Mouse (Mus musculus) embryonic facial prominence, embryonic 14.5 days (tissue): ENCODE measurements around the gene Atp8b3. TPM values are rescaled to one million over a fixed set of nuclear protein-coding genes. Genes with fewer than 3 reads are reported as not detected.

Experiments used
- ATAC-seq: fragments of 200-750 bp; cut with Nextera tagmentation; 2 replicates; pipeline ENCODE4 v1.8.0; 2017; ENCODE audit warnings: low read depth, moderate number of reproducible peaks, moderate TSS enrichment
- DNase-seq: peaks from one replicate; pipeline ENCODE4 v3.0.0-alpha.2; 2015; ENCODE audit warnings: low spot score
- H3K27ac ChIP-seq: fragments of 300-500 bp; sonication (generic); replicated peaks from 2 replicates; pipeline ENCODE4 v1.5.1; 2014; ENCODE audit warnings: low read depth, mild to moderate bottlenecking, low read length, moderate library complexity
- H3K27me3 ChIP-seq: fragments of 300-500 bp; sonication (generic); replicated peaks from 2 replicates; pipeline ENCODE4 v1.6.1; 2014; ENCODE audit warnings: low read length; ENCODE audit not compliant: control insufficient read depth, insufficient read depth
- H3K36me3 ChIP-seq: fragments of 300-500 bp; sonication (generic); 2 replicates; pipeline ENCODE4 v1.6.1; 2014; ENCODE audit warnings: low read length, mixed read lengths; ENCODE audit not compliant: control insufficient read depth, insufficient read depth
- H3K4me1 ChIP-seq: fragments of 300-500 bp; sonication (generic); 2 replicates; pipeline ENCODE4 v1.6.1; 2014; ENCODE audit warnings: antibody characterized with exemption, low read length; ENCODE audit not compliant: control insufficient read depth, insufficient read depth
- H3K4me2 ChIP-seq: fragments of 300-500 bp; sonication (generic); 2 replicates; pipeline ENCODE4 v1.6.1; 2014; ENCODE audit warnings: low read depth, mild to moderate bottlenecking, low read length, moderate library complexity, mixed read lengths
- H3K4me3 ChIP-seq: fragments of 300-500 bp; sonication (generic); 2 replicates; pipeline ENCODE4 v1.5.1; 2014; ENCODE audit warnings: low read depth, mild to moderate bottlenecking, low read length
- H3K9ac ChIP-seq: fragments of 300-500 bp; sonication (generic); 2 replicates; pipeline ENCODE4 v1.6.1; 2014; ENCODE audit warnings: low read depth, mild to moderate bottlenecking, low read length, moderate library complexity, mixed read lengths
- H3K9me3 ChIP-seq: fragments of 300-500 bp; sonication (generic); 2 replicates; pipeline ENCODE4 v1.6.1; 2016; ENCODE audit warnings: low read length; ENCODE audit not compliant: control insufficient read depth
- WGBS: fragments of 180-500 bp; shearing (Covaris S2); extraction: QIAGEN DNeasy Blood & Tissue Kit; methylation state at CpG from one replicate; pipeline ENCODE4 v1.1.7; 2014; 5-methylcytosine and 5-hydroxymethylcytosine counted together
- polyA plus RNA-seq: library from polyadenylated mRNA; unstranded; fragments of >200 nt; fragmentation: Nextera tagmentation; extraction: Ambion mirVana; gene quantifications from 2 replicates; pipeline ENCODE4 v1.2.1, GENCODE M21; 2014

Gene Atp8b3
- polyA plus RNA-seq, 1 experiment from 2014 or later: 0.13 TPM

GRCm38 (mm10) chr10:80519287-80519686, 19.6 kb downstream of the Atp8b3 start:
- ATAC-seq (no peak), DNase-seq (no peak)
- no peak overlapping the region for H3K9ac ChIP-seq
- H3K4me2 ChIP-seq: no peak overlapping the region
- no peaks in the 10 kb centered on the region for H3K9me3 ChIP-seq
- H3K36me3 ChIP-seq: no peaks in the 10 kb centered on the region
- no peaks in the 10 kb centered on the region for H3K4me1 ChIP-seq
- H3K4me3 ChIP-seq: no peak overlapping the region
- H3K27me3 ChIP-seq: peaks cover 13% of the 10 kb centered on the region
- 71% methylated on average over 2 of the region's 2 CpGs for WGBS
- H3K27ac ChIP-seq: no peak overlapping the region

DNA sequence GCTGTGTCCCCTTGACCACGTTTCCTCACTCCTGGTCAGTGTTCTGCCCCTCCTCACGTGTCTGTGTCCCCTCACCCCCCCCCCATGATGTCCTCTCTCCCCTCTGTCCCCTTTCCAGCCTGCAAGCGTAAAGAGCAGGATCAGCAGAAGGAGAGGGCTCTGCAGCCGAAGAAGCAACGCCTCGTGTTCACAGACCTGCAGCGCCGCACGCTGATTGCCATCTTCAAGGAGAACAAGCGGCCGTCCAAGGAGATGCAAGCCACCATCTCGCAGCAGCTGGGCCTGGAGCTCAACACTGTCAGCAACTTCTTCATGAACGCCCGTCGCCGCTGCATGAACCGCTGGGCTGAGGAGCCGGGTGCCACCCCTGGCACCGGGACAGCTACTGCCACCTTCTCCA, 25.2 kb downstream of the Atp8b3 start:
- Histone ChIP-seq H3K4me3 (no peak overlapping the region), H3K9me3 (no peaks in the 10 kb centered on the region), H3K4me2 (peak overlapping the region; percentile 32; the same call in 1 of the 2 replicates), H3K4me1 (no peaks in the 10 kb centered on the region), H3K27me3 (peaks cover 42% of the 10 kb centered on the region), H3K36me3 (no peaks in the 10 kb centered on the region), H3K9ac (peak overlapping the region; percentile 28), H3K27ac (no peak overlapping the region)
- no peak for DNase-seq
- 11% methylated on average over 19 of the region's 19 CpGs for WGBS
- ATAC-seq: no peak

DNA sequence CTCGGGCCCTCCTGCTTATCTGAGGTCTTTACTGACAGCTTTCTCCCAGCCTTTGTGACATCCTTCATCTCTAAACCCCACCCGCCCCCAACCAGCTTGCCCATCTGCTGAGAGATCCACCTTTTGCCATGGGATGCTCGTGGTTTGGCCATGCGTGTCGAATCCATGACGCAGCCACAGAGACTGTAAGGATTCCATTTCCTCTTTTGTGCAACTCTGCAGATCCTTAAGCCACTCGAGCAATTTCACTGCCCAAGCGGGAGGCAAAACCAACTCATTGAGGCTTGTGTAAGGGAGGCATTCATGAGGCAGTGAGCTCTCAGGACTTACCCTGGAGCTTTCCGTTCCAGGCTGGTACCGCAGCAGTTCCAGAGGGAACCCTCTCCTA, 28.7 kb downstream of the Atp8b3 start:
- H3K27ac ChIP-seq: no peak overlapping the region
- H3K4me3 ChIP-seq: no peak overlapping the region
- H3K9me3 ChIP-seq: no peaks in the 10 kb centered on the region
- H3K4me1 ChIP-seq: no peaks in the 10 kb centered on the region
- ATAC-seq: no peak
- no peak for DNase-seq
- 0 out of 2 replicates have a peak overlapping the region, but pooled peaks have one; percentile 71 for H3K4me2 ChIP-seq
- no peak overlapping the region for H3K9ac ChIP-seq
- 40% methylated on average over 10 of the region's 10 CpGs for WGBS
- peaks cover 57% of the 10 kb centered on the region for H3K27me3 ChIP-seq
- no peaks in the 10 kb centered on the region for H3K36me3 ChIP-seq

- Histone ChIP-seq H3K27me3 (peaks cover 58% of the 10 kb centered on the region), H3K9ac (peak overlapping the region; percentile 56), H3K4me2 (peak overlapping the region; percentile 71), H3K9me3 (no peaks in the 10 kb centered on the region), H3K4me1 (no peaks in the 10 kb centered on the region), H3K4me3 (peak overlapping the region; percentile 37), H3K27ac (no peak overlapping the region), H3K36me3 (no peaks in the 10 kb centered on the region)
- ATAC-seq (peak; percentile 86), DNase-seq (peak; percentile 76)
- 8% methylated on average over 20 of the region's 20 CpGs for WGBS
These were observed 29.3 kb downstream of the Atp8b3 start for GRCm38 (mm10) chr10:80509412-80510272.

DNA sequence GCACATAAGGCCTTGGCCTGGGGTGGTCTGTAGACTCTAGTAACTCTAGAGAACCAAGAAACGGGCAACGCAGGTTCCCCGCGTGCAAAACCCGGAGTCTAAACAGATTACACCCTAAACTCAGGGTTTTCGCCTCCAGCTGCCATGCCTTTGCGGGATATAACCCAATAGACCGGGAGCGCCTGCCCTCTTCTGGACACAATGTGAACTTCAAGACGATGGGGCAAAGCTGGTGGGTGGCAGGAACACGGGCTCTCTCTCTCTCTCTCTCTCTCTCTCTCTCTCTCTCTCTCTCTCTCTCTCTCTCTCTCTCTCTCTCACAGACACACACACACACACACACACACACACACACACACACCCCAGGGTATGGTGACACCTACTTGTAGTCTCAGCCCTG, 32.7 kb downstream of the Atp8b3 start:
- Histone ChIP-seq H3K9me3 (no peaks in the 10 kb centered on the region), H3K4me3 (no peak overlapping the region), H3K4me1 (no peaks in the 10 kb centered on the region), H3K4me2 (no peak overlapping the region), H3K27ac (no peak overlapping the region), H3K36me3 (no peaks in the 10 kb centered on the region), H3K9ac (no peak overlapping the region), H3K27me3 (peaks cover 62% of the 10 kb centered on the region)
- under 1% methylated on average over 10 of the region's 11 CpGs for WGBS
- peak; percentile 51; the same call in 1 of the 2 replicates for ATAC-seq
- DNase-seq: peak; percentile 73

- no peak for DNase-seq
- Histone ChIP-seq H3K4me1 (no peaks in the 10 kb centered on the region), H3K36me3 (no peaks in the 10 kb centered on the region), H3K27me3 (peaks cover 71% of the 10 kb centered on the region), H3K9me3 (no peaks in the 10 kb centered on the region), H3K9ac (no peak overlapping the region), H3K4me2 (no peak overlapping the region), H3K4me3 (no peak overlapping the region), H3K27ac (no peak overlapping the region)
- 1% methylated on average over 8 of the region's 9 CpGs for WGBS
- ATAC-seq: no peak
These were observed 34.2 kb downstream of the Atp8b3 start for GRCm38 (mm10) chr10:80504724-80505123.

- H3K27ac ChIP-seq: no peak overlapping the region
- no peaks in the 10 kb centered on the region for H3K9me3 ChIP-seq
- DNase-seq: no peak
- WGBS: 2% methylated on average over 27 of the region's 27 CpGs
- H3K4me3 ChIP-seq: no peak overlapping the region
- H3K4me2 ChIP-seq: no peak overlapping the region
- ATAC-seq: no peak
- H3K9ac ChIP-seq: no peak overlapping the region
- no peaks in the 10 kb centered on the region for H3K4me1 ChIP-seq
- no peaks in the 10 kb centered on the region for H3K36me3 ChIP-seq
- peaks cover 79% of the 10 kb centered on the region for H3K27me3 ChIP-seq
These were observed 35.2 kb downstream of the Atp8b3 start for GRCm38 (mm10) chr10:80503599-80504220.

DNA sequence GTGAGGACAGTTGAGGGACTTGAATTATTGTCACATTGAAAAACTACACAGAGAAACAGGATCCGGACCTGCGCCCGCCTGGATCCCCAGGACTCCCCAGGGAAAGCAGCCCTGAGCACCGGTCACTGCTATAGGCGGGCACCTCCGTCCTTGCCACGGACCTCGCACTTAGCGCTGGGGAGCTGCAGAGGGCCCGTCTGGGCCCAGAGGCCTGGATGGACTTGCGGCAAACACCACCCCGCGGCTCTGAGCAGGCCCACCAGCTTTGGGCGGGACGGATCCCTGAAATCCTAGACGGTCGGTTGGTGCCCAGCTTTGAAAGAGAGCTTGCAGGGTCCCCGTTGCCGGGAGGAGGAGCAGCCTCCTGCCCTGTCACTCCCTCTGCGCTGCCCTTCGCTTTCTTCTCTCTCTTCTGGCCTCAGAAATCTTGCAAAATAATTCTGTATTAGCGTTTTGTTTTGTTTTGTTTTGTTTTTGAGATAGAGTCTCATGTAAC, 36.1 kb downstream of the Atp8b3 start:
- no peak for DNase-seq
- H3K27me3 ChIP-seq: peaks cover 86% of the 10 kb centered on the region
- H3K36me3 ChIP-seq: no peaks in the 10 kb centered on the region
- under 1% methylated on average over 17 of the region's 22 CpGs for WGBS
- H3K9me3 ChIP-seq: no peaks in the 10 kb centered on the region
- peak overlapping the region; percentile 10; the same call in 1 of the 2 replicates for H3K4me3 ChIP-seq
- H3K27ac ChIP-seq: no peak overlapping the region
- no peak overlapping the region for H3K4me2 ChIP-seq
- no peak for ATAC-seq
- peak overlapping the region; percentile 45; the same call in 1 of the 2 replicates for H3K9ac ChIP-seq
- no peaks in the 10 kb centered on the region for H3K4me1 ChIP-seq
